Mouse (Mus musculus) left cerebral cortex, adult 11 months (tissue): Measurements from ENCODE around the gene Gm20721.
"Not testable (repeated sequence)": the region's sequence is repeated elsewhere in the genome, so short reads cannot be mapped to it uniquely, and the experiment has no call there.

Experiments used
- DNase-seq: peaks from one replicate; pipeline ENCODE4 v3.0.0; 2022; ENCODE audit warnings: low spot score

Gene Gm20721

GRCm38 (mm10) chr2:174330616-174331191 lies 15.8 kb downstream of the Gm20721 start:
- peak; percentile 35 for DNase-seq

DNA sequence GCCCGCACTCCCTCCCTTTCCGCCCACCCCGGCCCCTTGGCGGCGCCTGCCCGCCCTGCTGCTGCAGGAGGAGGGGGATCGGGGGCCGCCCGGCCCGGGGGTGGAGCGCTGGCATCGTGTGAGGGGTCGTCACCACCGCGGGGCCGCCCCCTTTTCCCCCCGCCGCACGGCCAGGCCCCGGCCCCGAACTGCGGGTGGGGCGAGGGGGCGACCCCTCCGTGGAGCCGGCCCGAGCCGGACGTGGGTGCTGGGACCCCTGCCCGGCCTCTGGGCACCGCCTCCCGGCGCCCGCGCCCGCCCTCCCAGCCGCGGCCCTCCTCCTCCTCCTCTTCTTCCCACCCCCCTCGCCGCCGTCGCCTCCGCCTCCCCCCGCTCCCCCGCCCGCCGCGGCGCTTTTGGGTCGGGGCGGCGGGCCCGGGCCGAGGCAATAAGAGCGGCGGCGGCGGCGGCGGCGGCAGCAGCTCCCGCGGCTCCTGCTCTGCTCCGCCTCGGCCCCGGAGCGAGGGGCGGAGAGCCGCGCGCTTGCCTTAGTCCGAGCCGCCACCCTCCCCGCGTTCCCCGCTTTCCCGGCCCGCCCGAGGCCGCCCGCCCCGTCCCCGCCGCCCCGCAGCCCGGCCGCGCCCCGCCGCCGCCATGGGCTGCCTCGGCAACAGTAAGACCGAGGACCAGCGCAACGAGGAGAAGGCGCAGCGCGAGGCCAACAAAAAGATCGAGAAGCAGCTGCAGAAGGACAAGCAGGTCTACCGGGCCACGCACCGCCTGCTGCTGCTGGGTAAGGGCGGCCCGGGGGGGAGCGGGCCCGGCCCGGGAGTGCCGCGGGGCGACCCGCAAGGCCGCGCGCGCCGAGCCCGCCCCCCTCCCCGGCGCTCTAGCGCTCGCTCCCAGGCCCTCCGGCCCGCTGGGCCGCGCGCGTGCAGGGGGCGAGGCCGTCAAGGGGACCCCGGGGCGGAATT lies 16.6 kb downstream of the Gm20721 start:
- DNase-seq = peak; percentile 35

- no peak for DNase-seq
Observed at GRCm38 (mm10) chr2:174328926-174329662, 17.4 kb downstream of the Gm20721 start.

- no peak for DNase-seq
Observed at GRCm38 (mm10) chr2:174328358-174328905, 18.1 kb downstream of the Gm20721 start.

- DNase-seq = peak; percentile 71
Observed at GRCm38 (mm10) chr2:174327295-174327981, 19.1 kb downstream of the Gm20721 start.

DNA sequence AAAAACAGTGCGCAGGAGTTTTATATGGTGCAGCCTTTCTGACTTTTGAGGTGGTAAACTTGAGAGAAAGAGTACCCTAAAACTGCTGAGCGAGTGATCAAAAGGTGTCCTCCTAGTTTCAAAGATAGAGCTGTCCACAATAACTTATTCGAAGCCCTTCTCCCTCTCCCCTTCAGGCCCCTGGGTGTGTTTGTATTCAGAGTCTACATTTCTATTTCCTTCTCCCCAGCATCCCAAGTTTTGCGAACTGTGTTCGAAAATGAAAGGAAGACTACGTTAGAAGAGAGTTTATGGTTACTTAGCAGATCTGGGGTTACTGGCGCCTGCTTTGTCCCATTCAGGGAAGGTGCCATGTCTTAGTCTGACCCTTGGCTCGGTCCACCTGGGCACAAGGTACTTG lies 20.0 kb downstream of the Gm20721 start:
- DNase-seq = no peak

DNA sequence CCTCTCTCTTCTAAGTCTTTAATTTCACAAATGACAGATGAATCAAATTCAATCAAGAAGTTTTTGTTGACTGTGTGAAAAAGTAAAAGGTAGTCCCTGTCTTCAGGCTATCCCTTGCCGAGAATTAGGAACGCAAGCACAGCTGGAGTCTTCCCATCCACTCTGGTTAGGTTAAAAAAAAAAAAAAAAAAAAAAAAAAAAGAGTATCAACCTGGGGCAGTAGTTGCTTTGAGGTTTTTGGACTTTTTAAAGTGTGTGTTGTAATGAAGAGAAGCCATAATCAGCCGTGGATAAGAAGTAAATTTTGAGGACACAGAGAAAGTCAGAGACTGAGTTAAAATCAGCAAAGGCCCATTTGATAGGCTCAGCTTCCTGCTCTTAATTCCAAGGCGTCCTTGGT lies 20.5 kb downstream of the Gm20721 start:
- DNase-seq = no peak

DNA sequence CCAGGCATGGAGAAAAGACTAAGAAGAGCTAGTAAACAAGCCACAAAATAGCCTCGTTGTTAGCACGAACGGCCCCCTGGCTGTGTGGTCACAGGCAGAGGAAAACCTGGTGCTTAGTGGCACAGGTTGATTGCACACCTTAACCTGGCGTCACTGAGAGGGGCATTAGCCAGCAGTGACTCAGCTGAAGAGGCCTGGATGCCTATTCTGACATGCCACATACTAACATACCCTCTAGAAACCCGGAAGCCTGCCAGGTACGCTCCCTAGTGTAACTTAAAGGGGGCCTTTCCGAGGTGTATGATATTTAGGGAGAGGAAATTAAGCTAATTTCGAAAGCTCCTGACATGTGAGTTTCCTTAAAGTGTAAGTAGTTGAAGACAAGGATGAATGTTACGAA lies 29.9 kb downstream of the Gm20721 start:
- no peak for DNase-seq

DNA sequence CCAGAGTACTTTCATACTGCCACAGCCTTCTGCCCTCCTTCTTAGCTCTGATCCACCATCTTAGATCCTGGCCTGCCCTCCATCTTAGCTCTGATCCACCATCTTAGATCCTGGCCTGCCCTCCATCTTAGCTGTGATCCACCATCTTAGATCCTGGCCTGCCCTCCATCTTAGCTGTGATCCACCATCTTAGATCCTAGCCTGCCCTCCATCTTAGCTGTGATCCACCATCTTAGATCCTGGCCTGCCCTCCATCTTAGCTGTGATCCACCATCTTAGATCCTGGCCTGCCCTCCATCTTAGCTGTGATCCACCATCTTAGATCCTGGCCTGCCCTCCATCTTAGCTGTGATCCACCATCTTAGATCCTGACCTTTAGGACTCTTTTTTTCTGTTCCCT lies 31.1 kb downstream of the Gm20721 start:
- not testable (repeated sequence) for DNase-seq

DNA sequence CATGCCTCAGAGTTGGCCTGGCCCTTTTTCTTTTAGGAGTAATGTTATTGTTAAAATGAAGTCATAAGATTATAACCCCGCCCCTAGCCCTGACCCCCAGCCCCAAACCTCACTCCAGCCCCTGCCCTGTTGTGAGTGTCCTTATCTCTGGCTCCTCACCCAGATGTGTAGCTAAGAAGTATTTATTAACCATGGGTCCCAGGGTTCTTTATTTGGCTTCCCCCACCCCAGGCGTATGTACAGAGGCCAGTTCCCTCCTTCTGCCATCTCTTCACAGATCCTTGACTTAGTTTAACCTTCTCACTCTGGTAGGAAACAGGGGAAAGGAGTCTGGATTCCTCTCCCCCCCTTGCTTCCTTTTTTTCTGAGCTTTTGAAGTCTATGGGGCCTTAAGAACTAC lies 33.9 kb downstream of the Gm20721 start:
- DNase-seq = no peak

GRCm38 (mm10) chr2:174312118-174312647 lies 34.3 kb downstream of the Gm20721 start:
- peak; percentile 73 for DNase-seq

DNA sequence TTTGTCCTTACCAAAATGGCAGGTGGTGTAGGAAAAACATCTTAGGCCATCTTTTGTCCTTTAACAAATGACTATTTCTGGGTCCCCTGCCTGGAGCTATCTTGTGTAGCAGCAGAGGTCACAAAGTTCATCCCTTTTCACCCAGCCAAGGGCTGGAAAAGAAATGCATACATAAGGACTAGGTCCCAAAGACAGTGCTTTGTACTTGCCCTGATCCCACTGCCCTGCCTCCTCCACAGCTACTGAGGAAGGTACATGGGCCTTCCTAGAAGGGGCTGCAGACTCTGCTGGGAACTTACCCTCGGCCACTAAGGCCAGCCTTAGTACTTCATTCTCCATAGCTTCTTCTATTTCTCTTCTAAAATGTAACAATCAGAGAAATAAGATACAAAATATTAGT lies 34.9 kb downstream of the Gm20721 start:
- DNase-seq = no peak

DNA sequence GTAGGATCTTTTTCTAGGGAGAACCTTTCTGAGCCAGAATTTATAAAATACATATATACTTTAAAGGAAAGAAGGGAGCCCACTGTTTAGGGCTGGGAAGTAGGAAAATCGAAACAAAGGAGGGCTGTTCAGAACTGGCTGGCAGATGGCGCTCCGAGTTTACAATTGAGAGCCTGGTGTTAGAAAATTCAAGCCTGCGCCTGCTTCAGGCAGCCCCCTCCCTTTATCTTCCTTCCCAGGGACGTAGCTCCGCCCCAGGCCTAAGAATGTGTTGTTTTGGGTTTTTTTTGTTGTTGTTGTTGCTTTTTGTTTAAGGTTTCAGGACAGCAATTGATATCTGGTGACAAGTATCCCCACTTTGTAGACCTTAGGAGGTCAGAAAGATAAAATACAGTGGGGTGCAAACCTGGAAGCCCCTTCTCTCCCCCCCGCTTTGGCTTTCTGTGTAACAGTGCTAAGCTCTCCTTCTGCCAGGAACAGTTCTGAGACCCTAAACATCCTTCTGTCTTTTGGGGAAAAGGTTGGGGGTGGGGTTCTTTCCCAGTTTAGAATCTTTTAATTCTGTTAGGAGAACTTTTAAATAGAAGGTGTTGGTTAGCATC lies 35.5 kb downstream of the Gm20721 start:
- no peak for DNase-seq

GRCm38 (mm10) chr2:174307903-174308302 lies 38.6 kb downstream of the Gm20721 start:
- DNase-seq = no peak

DNA sequence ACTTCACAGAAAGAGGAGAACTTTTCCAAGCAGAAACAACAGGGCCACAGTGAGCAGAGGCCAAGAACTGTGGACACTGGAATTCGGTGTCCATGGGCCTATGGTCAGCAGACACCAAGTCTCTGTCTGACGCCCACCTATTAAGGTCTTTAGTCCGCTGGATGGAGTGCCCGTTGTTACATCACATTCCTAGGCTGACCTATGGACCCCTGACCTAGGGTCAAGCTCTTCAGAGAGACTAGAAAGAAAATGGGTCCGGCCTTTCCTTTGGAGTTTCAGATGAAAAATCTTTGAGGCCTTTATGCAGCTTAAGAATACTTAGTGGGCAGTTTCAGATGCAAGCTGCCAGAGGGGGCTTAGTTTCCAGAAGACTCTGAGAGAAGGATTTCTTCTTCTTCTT lies 40.9 kb downstream of the Gm20721 start:
- DNase-seq = no peak

DNA sequence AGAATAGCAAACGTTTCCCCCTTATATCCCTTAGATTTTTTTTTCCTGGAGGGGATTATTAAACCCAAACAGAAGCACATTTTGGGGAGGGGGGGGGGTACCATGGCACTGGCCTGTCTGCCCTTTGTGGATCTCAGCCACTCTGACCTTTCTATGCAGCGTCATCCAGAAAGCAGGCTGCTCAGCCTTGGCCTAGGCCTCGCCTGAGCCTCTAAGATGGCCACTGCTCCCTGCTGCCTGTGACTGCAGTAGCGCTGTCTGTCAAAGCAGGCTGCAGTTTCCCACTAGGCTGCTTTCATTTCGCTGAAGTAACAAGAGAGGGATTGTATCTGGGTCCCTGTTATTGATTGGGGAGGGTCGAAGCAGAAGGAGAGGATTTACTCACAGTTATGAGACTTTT lies 44.0 kb downstream of the Gm20721 start:
- no peak for DNase-seq

DNA sequence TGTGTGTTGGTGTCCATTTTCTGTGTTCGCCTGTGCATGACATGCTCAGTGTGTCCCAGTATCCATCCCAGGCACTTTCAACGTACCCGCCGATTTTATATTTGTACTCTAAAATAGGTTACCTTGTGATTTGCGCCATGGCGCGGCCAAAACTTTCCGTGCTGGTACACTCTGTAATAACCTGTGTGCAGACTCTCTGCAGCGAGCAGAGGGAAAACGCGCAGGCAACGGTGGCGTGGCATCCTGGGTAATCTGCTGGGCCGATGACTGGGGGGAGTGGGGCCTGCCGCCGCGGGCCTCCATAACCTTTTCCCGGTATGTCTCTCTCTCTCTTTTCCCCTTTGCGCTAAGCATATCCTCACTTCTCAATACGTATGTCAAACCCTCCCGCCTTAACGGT lies 45.8 kb downstream of the Gm20721 start:
- no peak for DNase-seq

GRCm38 (mm10) chr2:174300186-174300585 lies 46.3 kb downstream of the Gm20721 start:
- DNase-seq = no peak

- no peak for DNase-seq
Observed at GRCm38 (mm10) chr2:174299771-174300160, 46.7 kb downstream of the Gm20721 start.

DNA sequence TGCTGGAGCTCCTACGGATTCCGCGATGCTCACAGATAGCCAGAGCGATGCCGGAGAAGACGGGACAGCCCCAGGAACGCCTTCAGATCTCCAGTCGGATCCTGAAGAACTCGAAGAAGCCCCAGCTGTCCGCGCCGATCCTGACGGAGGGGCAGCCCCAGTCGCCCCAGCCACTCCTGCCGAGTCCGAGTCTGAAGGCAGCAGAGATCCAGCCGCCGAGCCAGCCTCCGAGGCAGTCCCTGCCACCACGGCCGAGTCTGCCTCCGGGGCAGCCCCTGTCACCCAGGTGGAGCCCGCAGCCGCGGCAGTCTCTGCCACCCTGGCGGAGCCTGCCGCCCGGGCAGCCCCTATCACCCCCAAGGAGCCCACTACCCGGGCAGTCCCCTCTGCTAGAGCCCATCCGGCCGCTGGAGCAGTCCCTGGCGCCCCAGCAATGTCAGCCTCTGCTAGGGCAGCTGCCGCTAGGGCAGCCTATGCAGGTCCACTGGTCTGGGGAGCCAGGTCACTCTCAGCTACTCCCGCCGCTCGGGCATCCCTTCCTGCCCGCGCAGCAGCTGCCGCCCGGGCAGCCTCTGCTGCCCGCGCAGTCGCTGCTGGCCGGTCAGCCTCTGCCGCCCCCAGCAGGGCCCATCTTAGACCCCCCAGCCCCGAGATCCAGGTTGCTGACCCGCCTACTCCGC lies 47.3 kb downstream of the Gm20721 start:
- no peak for DNase-seq

GRCm38 (mm10) chr2:174298471-174298870 lies 48.0 kb downstream of the Gm20721 start:
- DNase-seq = no peak
